Comparison of ENCODE assay signal across 26 mouse cellular contexts in the genomic region with DNA sequence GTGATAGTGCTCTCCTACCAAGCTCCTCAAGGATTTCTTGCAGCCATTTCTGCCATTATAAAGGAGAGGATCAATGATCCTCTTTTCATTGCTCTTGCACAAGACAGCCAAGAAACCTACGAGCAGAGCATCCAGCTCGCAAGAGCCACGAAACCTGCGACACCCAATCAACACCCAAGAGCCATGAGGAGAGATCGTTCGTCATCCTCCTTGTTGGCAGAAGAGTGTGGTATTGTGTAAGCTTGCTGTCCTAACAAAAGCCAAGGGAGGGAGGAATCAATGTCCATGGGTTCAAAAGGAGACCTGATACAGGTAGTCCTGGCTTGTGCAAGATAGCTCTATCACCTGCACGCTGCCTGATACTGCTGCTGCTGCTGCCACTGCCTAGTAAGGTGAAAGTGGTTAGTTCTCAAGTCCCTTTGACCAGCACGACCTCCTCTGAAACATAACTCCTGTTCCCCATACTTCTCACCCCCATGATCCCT. TPM values are rescaled to one million over a fixed set of nuclear protein-coding genes. Genes with fewer than 3 reads are reported as not detected.
DNase-seq lines count a peak whose midpoint lies in the region; ATAC-seq and TF ChIP-seq lines count a peak whose summit lies in the region.
"Had no signal": no experiment of that assay in that cellular context is flagged by ENCODE, and none has a peak within 500 bp of the region (broad histone marks: within the 10 kb centered on the region; RNA-seq: fewer than 3 reads in every experiment).

No protein-coding gene starts in this region.

- no peaks in the 10 kb centered on the region; the same call in 1 of the 2 replicates for H3K36me3 ChIP-seq in liver, adult 2 months (ENCODE audit: control insufficient read depth, insufficient read depth, low read length)
- H3K36me3 ChIP-seq in liver, embryonic 12.5 days, result peaks cover 2% of the 10 kb centered on the region

- TF ChIP-seq CTCF in liver, adult 2 months (IDR thresholded peaks at IDR 0.05; ENCODE audit: low read depth, low read length), result no peak

- peaks cover 6% of the 10 kb centered on the region; the same call in 1 of the 2 replicates for H3K4me1 ChIP-seq in liver, adult 2 months (ENCODE audit: control insufficient read depth, insufficient read depth, low read length)
- H3K4me1 ChIP-seq in liver, embryonic 12.5 days, result peaks cover 22% of the 10 kb centered on the region

- WGBS in liver, adult 2 months, result 33% methylated on average over 8 of the region's 8 CpGs
- 69% methylated on average over 8 of the region's 8 CpGs for WGBS in liver, embryonic 12.5 days (ENCODE audit: insufficient replicate concordance)

- no peak overlapping the region for H3K4me3 ChIP-seq in liver, adult 2 months (ENCODE audit: insufficient read depth, low read depth, low read length)
- no peak overlapping the region for H3K4me3 ChIP-seq in liver, embryonic 12.5 days
- H3K4me3 ChIP-seq: embryonic facial prominence, embryonic 10.5 days; embryonic facial prominence, embryonic 12.5 days; forebrain, embryonic 10.5 days had no signal

- no peak overlapping the region for H3K9ac ChIP-seq in liver, adult 2 months (ENCODE audit: low read depth, low read length)
- no peak overlapping the region for H3K9ac ChIP-seq in liver, embryonic 12.5 days
- H3K9ac ChIP-seq: embryonic facial prominence, embryonic 12.5 days had no signal

- no peaks in the 10 kb centered on the region for H3K79me2 ChIP-seq in liver, adult 2 months (ENCODE audit: control insufficient read depth, insufficient read depth, low read length)

- TF ChIP-seq POLR2A in liver, adult 2 months (IDR thresholded peaks at IDR 0.05; ENCODE audit: extremely low read depth, insufficient read depth, low read length), result no peak

- 0 out of 2 replicates have a peak, but pooled peaks cover 14% of the 10 kb centered on the region for H3K9me3 ChIP-seq in liver, embryonic 12.5 days (replicated peaks)

- ATAC-seq in liver, embryonic 12.5 days, result no peak
- ATAC-seq: forebrain, embryonic 14.5 days; forebrain, embryonic 16.5 days had no signal

- H3K4me2 ChIP-seq in liver, embryonic 12.5 days, result no peak overlapping the region
- H3K4me2 ChIP-seq: embryonic facial prominence, embryonic 12.5 days had no signal

- H3K27me3 ChIP-seq in liver, adult 2 months (ENCODE audit: control insufficient read depth, insufficient read depth, low read length), result no peaks in the 10 kb centered on the region
- peaks cover 13% of the 10 kb centered on the region for H3K27me3 ChIP-seq in liver, embryonic 12.5 days (replicated peaks)

- DNase-seq in liver, adult 2 months (ENCODE audit: extremely low read depth, low read depth, low spot score), result peak; percentile 94
- peak; percentile 82 for DNase-seq in fat pad, adult 2 months (ENCODE audit: extremely low read depth, low read depth, low spot score)
- peak; percentile 83 for DNase-seq in gonadal fat pad, adult 2 months (ENCODE audit: low read depth)
- no peak for DNase-seq in cerebellum, postnatal 10 days
- DNase-seq: adrenal gland, adult 2 months; adrenal gland, postnatal 10 days; adrenal gland, postnatal 25 days; cerebellum, adult 11 months; cerebellum, adult 18-20 months; cerebellum, adult 8-10 months; cerebellum, adult 9-11 months; cerebellum, postnatal 25 days had no signal

- no peak overlapping the region for H3K27ac ChIP-seq in liver, adult 2 months (replicated peaks; ENCODE audit: insufficient read depth, low read depth, low read length)
- H3K27ac ChIP-seq in liver, embryonic 12.5 days, result no peak overlapping the region
- H3K27ac ChIP-seq: embryonic facial prominence, embryonic 10.5 days; embryonic facial prominence, embryonic 12.5 days; forebrain, embryonic 10.5 days had no signal

RNA-seq across cellular contexts. Expression of a gene that starts 2.9 kb away (rescaled TPM):
- 1.7 and 1.9 TPM in 2 replicates for total RNA-seq in liver, adult 2 months (2014; rRNA removed)
- 5.8 and 8.6 TPM in 2 replicates for polyA plus RNA-seq in liver, adult 2 months (2012; rRNA removed)
- polyA plus RNA-seq in liver, embryonic 12.5 days (2016; fragmentation: Nextera tagmentation; extraction: Ambion mirVana), result 0.36 and 0.38 TPM in 2 replicates
- 8.7 and 9.2 TPM in 2 replicates for polyA plus RNA-seq in gonadal fat pad, adult 2 months (2012; rRNA removed)

RNA-seq across cellular contexts. Expression of a gene that starts 9.9 kb away (rescaled TPM):
- total RNA-seq in liver, adult 2 months (2014; rRNA removed), result not detected in 2 replicates
- polyA plus RNA-seq in liver, adult 2 months (2012; rRNA removed), result not detected in 2 replicates
- polyA plus RNA-seq in liver, embryonic 12.5 days (2016; fragmentation: Nextera tagmentation; extraction: Ambion mirVana), result not detected in 2 replicates
- polyA plus RNA-seq in gonadal fat pad, adult 2 months (2012; rRNA removed), result not detected in 2 replicates
- total RNA-seq: adrenal gland, adult 2 months; adrenal gland, postnatal 10 days; adrenal gland, postnatal 25 days; adrenal gland, postnatal 4 days; ES-E14; MEL had no signal
- polyA plus RNA-seq: adrenal gland, adult 2 months; brain, embryonic 14.5 days; C2C12; cortical plate, adult 2 months; embryonic facial prominence, embryonic 10.5 days; embryonic facial prominence, embryonic 12.5 days; embryonic facial prominence, embryonic 14.5 days; forebrain, embryonic 10.5 days; forebrain, embryonic 14.5 days; forebrain, embryonic 16.5 days; frontal cortex, adult 2 months had no signal

RNA-seq across cellular contexts. Expression of a gene that starts 12.5 kb away (rescaled TPM):
- 368 and 394 TPM in 2 replicates for total RNA-seq in liver, adult 2 months (2014; rRNA removed)
- 554 and 570 TPM in 2 replicates for polyA plus RNA-seq in liver, adult 2 months (2012; rRNA removed)
- polyA plus RNA-seq in liver, embryonic 12.5 days (2016; fragmentation: Nextera tagmentation; extraction: Ambion mirVana), result 381 and 395 TPM in 2 replicates
- 745 and 800 TPM in 2 replicates for polyA plus RNA-seq in gonadal fat pad, adult 2 months (2012; rRNA removed)

RNA-seq across cellular contexts. Expression of a gene that starts 19.9 kb away (rescaled TPM):
- 8.8 and 11.0 TPM in 2 replicates for total RNA-seq in liver, adult 2 months (2014; rRNA removed)
- 8.8 and 10.6 TPM in 2 replicates for polyA plus RNA-seq in liver, adult 2 months (2012; rRNA removed)
- 18.0 and 18.3 TPM in 2 replicates for polyA plus RNA-seq in liver, embryonic 12.5 days (2016; fragmentation: Nextera tagmentation; extraction: Ambion mirVana)
- polyA plus RNA-seq in gonadal fat pad, adult 2 months (2012; rRNA removed), result 18.3 and 18.7 TPM in 2 replicates

RNA-seq across cellular contexts. Expression of a gene that starts 49.5 kb away (rescaled TPM):
- total RNA-seq in liver, adult 2 months (2014; rRNA removed), result not detected in 2 replicates
- polyA plus RNA-seq in liver, adult 2 months (2012; rRNA removed), result not detected in 2 replicates
- polyA plus RNA-seq in liver, embryonic 12.5 days (2016; fragmentation: Nextera tagmentation; extraction: Ambion mirVana), result not detected in 2 replicates
- polyA plus RNA-seq in gonadal fat pad, adult 2 months (2012; rRNA removed), result 0.05 and 0.22 TPM in 2 replicates
- total RNA-seq: MEL had no signal
- polyA plus RNA-seq: C2C12; frontal cortex, adult 2 months had no signal

Comparison
In these comparisons a context has a peak if more than half of its experiments do, and no peak if none do; other contexts are left out.
1. DNase-seq: peak in liver, adult 2 months (single experiment), fat pad, adult 2 months (single experiment) and gonadal fat pad, adult 2 months (single experiment); none in cerebellum, postnatal 10 days (0 of 2).